Mouse (Mus musculus): ENCODE measurements around the gene Gm30191. TPM values are rescaled to one million over a fixed set of nuclear protein-coding genes. Genes with fewer than 3 reads are reported as not detected.

Gene Gm30191
- not detected for polyA plus RNA-seq (2014; fragmentation: Illumina TruSeq; extraction: RNeasy Lipid Tissue Mini Kit (QIAGEN cat#74804); ENCODE audit: low read depth, low replicate concordance)

GRCm38 (mm10) chr4:134246719-134247258, at the start of gene Gm30191:
Gm30191 (plus strand) TSS chr4:134246935.

GRCm38 (mm10) chr4:134202904-134203303, 43.8 kb upstream of the Gm30191 start, which contains the start of gene Gm7534:
Gm7534 (minus strand) TSS chr4:134203004.

GRCm38 (mm10) chr4:134227194-134227593, 19.5 kb upstream of the Gm30191 start, which contains the start of gene Catsper4:
Catsper4 (minus strand) TSS chr4:134227383.

GRCm38 (mm10) chr4:134238279-134238651, 8.5 kb upstream of the Gm30191 start, which contains the start of gene Cnksr1:
Cnksr1 (minus strand) TSS chr4:134238399.

GRCm38 (mm10) chr4:134243516-134244250, 3.1 kb upstream of the Gm30191 start, which contains the start of gene E130218I03Rik:
E130218I03Rik (plus strand) TSS chr4:134243662.

GRCm38 (mm10) chr4:134245148-134245843, 1.4 kb upstream of the Gm30191 start, which contains the start of gene Zfp593:
Zfp593 (minus strand) TSS chr4:134245592.

GRCm38 (mm10) chr4:134253722-134254324, 7.1 kb downstream of the Gm30191 start, which contains the start of gene Grrp1:
Grrp1 (minus strand) TSS chr4:134254106.

GRCm38 (mm10) chr4:134287575-134288025, 40.9 kb downstream of the Gm30191 start, which contains the start of gene Pdik1l:
Pdik1l (minus strand) TSS chr4:134287895.

Other genes with a start within 250 kb of the Gm30191 start
- gene Dhdds, start 246.0 kb upstream of the Gm30191 start, polyA plus RNA-seq (2014; fragmentation: Illumina TruSeq; extraction: RNeasy Lipid Tissue Mini Kit (QIAGEN cat#74804); ENCODE audit: low read depth, low replicate concordance): 10.2 TPM
- not detected for gene Lin28a, start 228.1 kb upstream of the Gm30191 start, polyA plus RNA-seq (2014; fragmentation: Illumina TruSeq; extraction: RNeasy Lipid Tissue Mini Kit (QIAGEN cat#74804); ENCODE audit: low read depth, low replicate concordance)
- not detected for gene Zfp683, start 193.1 kb upstream of the Gm30191 start, polyA plus RNA-seq (2014; fragmentation: Illumina TruSeq; extraction: RNeasy Lipid Tissue Mini Kit (QIAGEN cat#74804); ENCODE audit: low read depth, low replicate concordance)
- gene Crybg2, start 186.1 kb upstream of the Gm30191 start, polyA plus RNA-seq (2014; fragmentation: Illumina TruSeq; extraction: RNeasy Lipid Tissue Mini Kit (QIAGEN cat#74804); ENCODE audit: low read depth, low replicate concordance): 0.29 TPM
- 9.6 TPM for gene Cd52, start 151.9 kb upstream of the Gm30191 start, polyA plus RNA-seq (2014; fragmentation: Illumina TruSeq; extraction: RNeasy Lipid Tissue Mini Kit (QIAGEN cat#74804); ENCODE audit: low read depth, low replicate concordance)
- not detected for gene Ubxn11, start 144.4 kb upstream of the Gm30191 start, polyA plus RNA-seq (2014; fragmentation: Illumina TruSeq; extraction: RNeasy Lipid Tissue Mini Kit (QIAGEN cat#74804); ENCODE audit: low read depth, low replicate concordance)
- gene Sh3bgrl3, start 118.1 kb upstream of the Gm30191 start, polyA plus RNA-seq (2014; fragmentation: Illumina TruSeq; extraction: RNeasy Lipid Tissue Mini Kit (QIAGEN cat#74804); ENCODE audit: low read depth, low replicate concordance): 1.2 TPM
- 20.6 TPM for gene Cep85, start 59.8 kb upstream of the Gm30191 start, polyA plus RNA-seq (2014; fragmentation: Illumina TruSeq; extraction: RNeasy Lipid Tissue Mini Kit (QIAGEN cat#74804); ENCODE audit: low read depth, low replicate concordance)
- gene Gm7534, start 43.9 kb upstream of the Gm30191 start, polyA plus RNA-seq (2014; fragmentation: Illumina TruSeq; extraction: RNeasy Lipid Tissue Mini Kit (QIAGEN cat#74804); ENCODE audit: low read depth, low replicate concordance): not detected
- not detected for gene Catsper4, start 19.6 kb upstream of the Gm30191 start, polyA plus RNA-seq (2014; fragmentation: Illumina TruSeq; extraction: RNeasy Lipid Tissue Mini Kit (QIAGEN cat#74804); ENCODE audit: low read depth, low replicate concordance)
- not detected for gene Cnksr1, start 8.5 kb upstream of the Gm30191 start, polyA plus RNA-seq (2014; fragmentation: Illumina TruSeq; extraction: RNeasy Lipid Tissue Mini Kit (QIAGEN cat#74804); ENCODE audit: low read depth, low replicate concordance)
- gene E130218I03Rik, start 3.3 kb upstream of the Gm30191 start, polyA plus RNA-seq (2014; fragmentation: Illumina TruSeq; extraction: RNeasy Lipid Tissue Mini Kit (QIAGEN cat#74804); ENCODE audit: low read depth, low replicate concordance): not detected
- gene Zfp593, start 1.3 kb upstream of the Gm30191 start, polyA plus RNA-seq (2014; fragmentation: Illumina TruSeq; extraction: RNeasy Lipid Tissue Mini Kit (QIAGEN cat#74804); ENCODE audit: low read depth, low replicate concordance): 0.32 TPM
- not detected for gene Grrp1, start 7.2 kb downstream of the Gm30191 start, polyA plus RNA-seq (2014; fragmentation: Illumina TruSeq; extraction: RNeasy Lipid Tissue Mini Kit (QIAGEN cat#74804); ENCODE audit: low read depth, low replicate concordance)
- gene Pdik1l, start 41.0 kb downstream of the Gm30191 start, polyA plus RNA-seq (2014; fragmentation: Illumina TruSeq; extraction: RNeasy Lipid Tissue Mini Kit (QIAGEN cat#74804); ENCODE audit: low read depth, low replicate concordance): 8.1 TPM
- gene Trim63, start 68.2 kb downstream of the Gm30191 start, polyA plus RNA-seq (2014; fragmentation: Illumina TruSeq; extraction: RNeasy Lipid Tissue Mini Kit (QIAGEN cat#74804); ENCODE audit: low read depth, low replicate concordance): not detected
- not detected for gene Slc30a2, start 96.2 kb downstream of the Gm30191 start, polyA plus RNA-seq (2014; fragmentation: Illumina TruSeq; extraction: RNeasy Lipid Tissue Mini Kit (QIAGEN cat#74804); ENCODE audit: low read depth, low replicate concordance)
- 0.19 TPM for gene Extl1, start 136.9 kb downstream of the Gm30191 start, polyA plus RNA-seq (2014; fragmentation: Illumina TruSeq; extraction: RNeasy Lipid Tissue Mini Kit (QIAGEN cat#74804); ENCODE audit: low read depth, low replicate concordance)
- 47.7 TPM for gene Pafah2, start 149.4 kb downstream of the Gm30191 start, polyA plus RNA-seq (2014; fragmentation: Illumina TruSeq; extraction: RNeasy Lipid Tissue Mini Kit (QIAGEN cat#74804); ENCODE audit: low read depth, low replicate concordance)
- gene Stmn1, start 221.4 kb downstream of the Gm30191 start, polyA plus RNA-seq (2014; fragmentation: Illumina TruSeq; extraction: RNeasy Lipid Tissue Mini Kit (QIAGEN cat#74804); ENCODE audit: low read depth, low replicate concordance): 6.3 TPM
- 5.0 TPM for gene Paqr7, start 249.8 kb downstream of the Gm30191 start, polyA plus RNA-seq (2014; fragmentation: Illumina TruSeq; extraction: RNeasy Lipid Tissue Mini Kit (QIAGEN cat#74804); ENCODE audit: low read depth, low replicate concordance)

Data from liver, adult 10 weeks (tissue).